Mouse (Mus musculus) cortical plate, adult 2 months (tissue): ENCODE results near the gene Tmem108.

ENCODE experiments used
- CTCF ChIP-seq: fragments of 200-500 bp; IDR thresholded peaks from 2 replicates; pipeline ENCODE4 v1.5.1; 2011; ENCODE audit warnings: mild to moderate bottlenecking, control low read depth, low read length; ENCODE audit not compliant: insufficient read depth; ENCODE audit errors: extremely low read depth
- POLR2A ChIP-seq: fragments of 200-500 bp; IDR thresholded peaks from 2 replicates; pipeline ENCODE4 v1.6.1; 2011; ENCODE audit warnings: mild to moderate bottlenecking, low read length, control low read depth; ENCODE audit not compliant: insufficient read depth; ENCODE audit errors: extremely low read depth

- TF ChIP-seq POLR2A (no peak), CTCF (no peak)
Observed at GRCm38 (mm10) chr9:103696967-103697366, 64.7 kb downstream of the Tmem108 start.
